Mouse (Mus musculus): ENCODE results near the gene Mindy1.

GRCm38 (mm10) chr3:95250361-95250760 lies 30.8 kb upstream of the Mindy1 start:
- TF ChIP-seq CTCF (IDR thresholded peaks at IDR 0.05; ENCODE audit: low read depth, low read length) (no peak), EP300 (IDR thresholded peaks at IDR 0.05; ENCODE audit: insufficient read depth, low read depth, low read length) (no peak), POLR2A (IDR thresholded peaks at IDR 0.05; ENCODE audit: insufficient read depth, low read length) (no peak)

All from ES-Bruce4 (cell line).